Mouse (Mus musculus): ENCODE data around the gene Olfr325.
A peak's percentile ranks its signal among the peaks of the same experiment; 100 is the strongest.

Gene Olfr325

DNA sequence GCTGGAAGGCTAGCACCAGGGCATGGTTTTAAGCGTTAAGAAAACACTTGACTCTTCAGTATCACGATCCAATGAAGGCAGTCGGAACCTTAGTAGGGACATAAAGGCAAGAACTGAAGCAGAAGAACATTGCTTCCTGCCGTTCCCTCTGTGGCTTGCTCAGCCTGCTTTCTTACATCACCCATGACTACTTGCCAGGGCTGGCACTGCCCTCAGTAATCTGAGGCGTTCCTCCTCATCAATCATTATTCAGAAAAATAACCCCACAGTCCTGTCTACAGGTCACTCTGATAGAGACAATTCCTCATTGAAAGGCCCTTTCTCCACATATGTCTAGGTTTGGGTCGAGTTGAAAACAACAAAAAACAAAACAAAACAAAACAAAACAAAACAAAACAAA is 29.5 kb downstream of the Olfr325 start:
- TF ChIP-seq GATA4 (IDR thresholded peaks at IDR 0.05; ENCODE audit: insufficient replicate concordance, low read length), result no peak

DNA sequence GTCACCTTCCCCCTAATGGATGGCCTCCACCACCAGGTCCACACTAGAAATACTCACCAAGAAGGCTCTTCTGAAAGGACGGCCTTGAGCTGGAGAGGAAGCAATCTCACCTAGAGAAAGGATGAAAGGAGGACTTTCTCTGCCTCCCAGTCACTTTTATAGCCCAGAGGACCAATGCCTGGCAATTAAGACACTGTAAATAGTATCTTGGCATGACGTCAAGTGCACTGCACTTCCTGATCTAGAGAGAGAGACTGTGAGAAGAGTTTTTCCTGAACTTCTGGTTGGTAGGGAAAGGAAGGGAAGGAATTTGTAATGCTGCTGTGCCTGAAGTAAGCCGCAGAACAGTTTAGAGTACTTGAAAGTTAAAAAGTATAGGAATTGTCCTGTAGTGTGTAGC is 35.8 kb downstream of the Olfr325 start:
- TF ChIP-seq GATA4 (IDR thresholded peaks at IDR 0.05; ENCODE audit: insufficient replicate concordance, low read length), result no peak

DNA sequence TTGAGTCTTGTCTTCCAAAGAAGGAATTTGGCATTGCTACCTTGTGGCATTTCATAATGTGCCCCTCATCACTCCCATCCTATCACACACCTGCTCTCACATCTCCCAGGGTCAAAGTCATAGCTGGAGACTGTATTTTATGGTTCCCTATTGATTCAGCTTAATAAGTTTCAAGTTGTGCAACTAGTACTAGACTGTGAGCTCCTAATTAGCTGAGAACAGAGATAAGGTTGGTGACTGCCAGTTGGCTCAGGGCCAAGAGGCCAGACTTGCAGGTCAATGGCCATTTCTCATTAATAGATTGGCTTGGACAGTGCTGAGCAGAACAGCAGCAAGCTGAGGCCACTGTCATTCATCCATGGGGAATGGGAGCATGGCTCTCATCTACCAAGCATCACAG is 37.0 kb downstream of the Olfr325 start:
- TF ChIP-seq GATA4 (IDR thresholded peaks at IDR 0.05; ENCODE audit: insufficient replicate concordance, low read length), result peak; percentile 67; the same call in 1 of the 2 replicates

DNA sequence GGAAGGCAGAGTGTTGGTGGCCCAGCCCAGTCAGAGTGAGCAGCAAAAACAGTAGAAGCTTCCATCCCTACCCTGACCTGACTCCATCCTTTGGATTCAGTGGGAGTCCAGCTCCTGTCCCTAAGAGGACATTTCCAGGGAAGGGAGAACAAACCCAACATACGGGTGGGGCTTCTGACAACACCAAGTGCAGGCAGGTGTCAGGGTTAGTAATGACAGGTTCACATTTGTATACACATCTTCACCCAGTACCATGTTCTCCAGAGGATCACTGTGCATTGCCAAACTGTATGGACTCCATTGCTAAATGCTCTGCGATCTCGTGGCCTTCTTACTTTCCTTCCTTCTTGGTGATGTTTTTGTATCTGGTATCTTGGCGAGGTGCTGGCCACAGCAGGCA is 38.4 kb downstream of the Olfr325 start, which contains the start of gene 2210407C18Rik:
Gene 2210407C18Rik (minus strand): TSS at position 101 of the 400 bp plus-strand sequence.
- TF ChIP-seq GATA4 (IDR thresholded peaks at IDR 0.05; ENCODE audit: insufficient replicate concordance, low read length), result no peak

DNA sequence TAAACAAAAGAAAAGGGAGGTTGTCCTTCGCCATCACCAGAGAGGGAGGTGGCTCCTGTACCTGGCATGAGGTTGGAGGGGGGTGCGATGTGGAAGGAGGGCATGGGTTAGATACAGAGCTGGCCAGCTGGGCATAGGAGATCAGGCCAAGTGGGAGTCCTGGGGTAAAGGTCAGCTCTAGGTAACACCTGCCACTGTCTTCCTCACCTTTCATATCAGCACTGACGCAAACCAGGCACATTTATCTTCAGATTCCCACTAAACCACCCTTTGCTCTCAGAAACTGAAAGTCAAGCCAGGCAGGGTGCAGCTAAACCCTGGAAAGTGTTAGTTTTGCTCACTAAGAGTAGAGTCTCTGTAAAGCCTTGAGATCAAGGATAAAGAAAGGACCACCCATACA is 40.8 kb downstream of the Olfr325 start:
- no peak for TF ChIP-seq GATA4 (IDR thresholded peaks at IDR 0.05; ENCODE audit: insufficient replicate concordance, low read length)

DNA sequence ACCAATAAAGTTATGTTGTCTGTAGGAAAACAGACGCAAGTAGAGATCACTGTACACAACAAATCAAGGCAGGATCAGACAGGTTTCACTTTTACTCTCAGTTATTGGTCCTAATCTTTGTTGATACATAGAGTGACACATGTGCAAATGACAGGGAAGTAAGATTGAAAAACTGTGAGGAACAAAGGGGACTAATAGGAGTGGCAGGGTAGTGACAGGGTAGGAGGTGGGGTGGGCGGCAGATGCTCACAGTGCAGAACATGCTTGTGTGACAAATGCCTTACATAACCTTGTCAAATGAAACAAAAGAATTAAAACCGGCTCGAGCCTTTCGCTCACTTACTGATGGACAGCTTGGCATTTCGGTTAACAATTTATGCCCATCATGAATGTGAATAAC is 41.3 kb downstream of the Olfr325 start:
- no peak for TF ChIP-seq GATA4 (IDR thresholded peaks at IDR 0.05; ENCODE audit: insufficient replicate concordance, low read length)

DNA sequence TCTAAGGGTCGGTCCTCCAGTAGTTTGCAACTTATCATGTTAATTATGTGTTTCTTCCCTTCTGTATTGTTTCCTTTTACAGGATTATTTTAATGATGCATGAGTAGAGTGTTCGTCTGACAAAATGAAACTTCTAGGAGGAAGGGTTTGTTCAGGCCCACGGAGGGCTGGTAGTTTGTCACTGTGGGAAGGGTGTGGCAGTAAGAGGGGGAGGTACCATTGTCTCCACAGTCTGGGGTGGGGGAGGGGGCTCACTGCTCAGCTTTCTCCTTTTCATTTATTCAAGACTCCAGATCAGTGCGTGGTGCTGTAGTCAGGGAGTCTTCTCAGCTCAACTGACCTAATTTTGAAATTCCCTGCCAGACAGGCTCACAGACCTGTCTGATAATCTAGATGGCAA is 48.6 kb downstream of the Olfr325 start:
- no peak for TF ChIP-seq GATA4 (IDR thresholded peaks at IDR 0.05; ENCODE audit: insufficient replicate concordance, low read length)

DNA sequence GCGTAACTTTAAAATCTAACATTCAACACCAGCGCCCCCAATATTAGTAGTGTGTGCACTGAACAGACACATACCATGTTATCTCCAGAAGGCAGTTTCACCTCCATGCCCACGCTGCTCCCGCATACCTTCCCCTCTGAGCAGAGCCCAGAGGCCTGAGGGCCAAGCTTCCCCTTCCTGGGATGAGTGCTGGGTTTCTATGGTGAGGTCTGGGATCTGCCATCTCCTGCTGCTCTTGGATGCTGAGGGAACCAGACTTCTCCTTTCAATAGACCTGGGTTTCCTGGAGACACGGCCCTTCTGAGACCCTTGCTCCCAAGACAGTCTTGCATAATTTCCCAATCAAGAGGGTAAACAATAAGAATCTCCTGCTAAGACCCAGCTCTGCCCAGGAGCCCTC is 52.9 kb downstream of the Olfr325 start, which contains the start of gene Olfr323:
Gene Olfr323 (minus strand): TSS at position 101 of the 400 bp plus-strand sequence.
- TF ChIP-seq GATA4 (IDR thresholded peaks at IDR 0.05; ENCODE audit: insufficient replicate concordance, low read length), result no peak
